Mouse (Mus musculus) myocyte (in vitro differentiated cells): ENCODE measurements around the gene Tmem210.

Source experiments
- CEBPB ChIP-seq: IDR thresholded peaks from 2 replicates; pipeline ENCODE4 v1.6.1; 2011; ENCODE audit warnings: mild to moderate bottlenecking, moderate library complexity; ENCODE audit not compliant: poor library complexity, insufficient read depth, severe bottlenecking
- E2F4 ChIP-seq: IDR thresholded peaks from one replicate; pipeline ENCODE4 v1.6.1; 2011; ENCODE audit warnings: mild to moderate bottlenecking, control low read depth, moderate library complexity; ENCODE audit not compliant: insufficient read depth
- MAX ChIP-seq: IDR thresholded peaks from one replicate; pipeline ENCODE4 v1.6.1; 2011; ENCODE audit warnings: low read depth, mild to moderate bottlenecking, control low read depth
- MYOD1 ChIP-seq, 3 experiments: IDR thresholded peaks; one replicate each; pipeline ENCODE4 v1.6.1; 2011; ENCODE audit warnings: control low read depth in 2 of 3, low read depth in 2 of 3, mild to moderate bottlenecking in 2 of 3, moderate library complexity in 1 of 3; ENCODE audit not compliant: insufficient read length in 2 of 3, control insufficient read depth in 1 of 3
- MYOG ChIP-seq, 3 experiments: IDR thresholded peaks; one replicate each; pipeline ENCODE4 v1.6.1; 2011; ENCODE audit warnings: control low read depth in 2 of 3, low read depth in 2 of 3, mild to moderate bottlenecking in 2 of 3; ENCODE audit not compliant: insufficient read length in 2 of 3, control insufficient read depth in 1 of 3, insufficient read depth in 1 of 3
- POLR2A ChIP-seq: IDR thresholded peaks from one replicate; pipeline ENCODE4 v1.6.1; 2011; ENCODE audit warnings: low read depth, mild to moderate bottlenecking, control low read depth, moderate library complexity; ENCODE audit not compliant: insufficient read length
- POLR2AphosphoS2 ChIP-seq: IDR thresholded peaks from one replicate; pipeline ENCODE4 v1.6.1; 2011; ENCODE audit warnings: low read depth, control low read depth; ENCODE audit not compliant: insufficient read length
- SRF ChIP-seq: IDR thresholded peaks from one replicate; pipeline ENCODE4 v1.6.1; 2011; ENCODE audit warnings: low read depth; ENCODE audit not compliant: control insufficient read depth, insufficient read length
- TCF12 ChIP-seq: IDR thresholded peaks from one replicate; pipeline ENCODE4 v1.6.1; 2011; ENCODE audit warnings: mild to moderate bottlenecking, control low read depth; ENCODE audit not compliant: poor library complexity, insufficient read depth, severe bottlenecking
- TCF3 ChIP-seq: IDR thresholded peaks from one replicate; pipeline ENCODE4 v1.6.1; 2011; ENCODE audit warnings: low read depth, control low read depth; ENCODE audit not compliant: insufficient read length
- USF1 ChIP-seq: IDR thresholded peaks from one replicate; pipeline ENCODE4 v1.6.1; 2011; ENCODE audit warnings: low read depth, mild to moderate bottlenecking, control low read depth, moderate library complexity

GRCm38 (mm10) chr2:25332286-25333160 is 44.6 kb downstream of the Tmem210 start, which contains the start of gene Man1b1:
- TF ChIP-seq POLR2A (peak; percentile 91), TCF12 (no peak), E2F4 (no peak), TCF3 (no peak), MYOG (IDR thresholded peaks at IDR 0.05; ENCODE audit: control insufficient read depth in 1 of 3, insufficient read depth in 1 of 3, insufficient read length in 2 of 3, low read depth in 2 of 3) (peak in 1 of 3 experiments; percentile 13), MYOD1 (IDR thresholded peaks at IDR 0.05; ENCODE audit: control insufficient read depth in 1 of 3, insufficient read length in 2 of 3, low read depth in 2 of 3) (no peak), POLR2AphosphoS2 (peak; percentile 91), MAX (no peak), CEBPB (peak; percentile 95), USF1 (no peak), SRF (peak; percentile 93)
